Mouse (Mus musculus): Measurements from ENCODE around the gene Zbtb7b. TPM values are rescaled to one million over a fixed set of nuclear protein-coding genes. Genes with fewer than 3 reads are reported as not detected.

Zbtb7b gene
- polyA plus RNA-seq (2014; fragmentation: Nextera tagmentation; extraction: Ambion mirVana), result 0.47 and 1.2 TPM in 2 replicates

DNA sequence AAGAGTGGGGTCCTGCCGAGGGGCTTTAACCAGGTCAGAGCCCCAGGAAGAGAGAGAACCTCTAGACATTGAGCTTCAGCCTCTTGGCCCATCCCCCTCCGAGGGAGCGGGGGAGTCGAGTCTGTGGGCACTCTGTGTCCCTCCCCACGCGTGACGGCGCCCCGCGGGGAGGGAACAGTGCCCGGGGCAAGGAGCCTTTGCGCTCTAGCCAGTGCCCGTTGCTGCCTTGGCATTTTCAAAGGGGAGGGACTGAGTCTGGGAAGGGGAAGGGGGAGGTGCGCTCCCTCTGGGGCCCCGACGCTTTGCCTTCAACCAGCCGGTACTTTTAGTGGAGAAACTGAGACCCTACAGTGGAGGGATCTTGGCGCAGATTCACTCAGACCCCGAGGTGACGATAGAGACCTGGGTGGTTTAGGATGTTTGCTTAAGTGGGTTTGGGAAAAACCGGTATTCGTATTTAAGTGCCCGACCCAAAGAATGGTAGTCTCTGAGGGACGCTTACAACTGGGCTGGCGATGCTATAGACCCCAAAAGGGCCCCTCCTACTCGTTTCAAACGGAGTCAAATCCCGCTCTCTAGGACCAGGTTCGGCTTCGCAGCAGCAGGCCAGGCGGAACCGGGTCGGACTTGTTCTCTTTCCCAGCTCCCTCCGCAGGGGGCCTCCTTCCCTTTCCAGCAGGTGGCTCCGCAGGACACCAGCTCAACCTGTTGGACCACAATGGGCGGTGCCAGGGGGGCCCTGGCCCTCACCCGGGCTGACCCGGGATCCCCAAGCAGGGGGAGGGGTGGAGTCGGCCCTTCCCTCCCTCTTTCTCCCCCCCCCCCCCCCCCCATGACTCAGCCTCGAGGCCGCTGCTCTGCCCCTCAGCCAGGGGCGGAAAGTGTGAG is at the start of gene Zbtb7b:
Gene Zbtb7b, minus strand, starts transcription at position 771 of the 888 bp plus-strand sequence.
- Histone ChIP-seq H3K9ac (ENCODE audit: low read depth, low read length) (peak within 1 kb of the TSS; percentile 55), H3K36me3 (ENCODE audit: control insufficient read depth, insufficient read depth, low read length) (no peaks in the 10 kb centered on the region), H3K27me3 (ENCODE audit: control insufficient read depth, insufficient read depth, low read length) (peaks cover 16% of the 10 kb centered on the region), H3K9me3 (ENCODE audit: control insufficient read depth, low read length) (no peaks in the 10 kb centered on the region), H3K27ac (ENCODE audit: low read depth, low read length) (peak within 1 kb of the TSS; percentile 77), H3K4me1 (replicated peaks; ENCODE audit: control insufficient read depth, insufficient read depth, low read length) (peaks cover 25% of the 10 kb centered on the region), H3K4me3 (ENCODE audit: low read depth, low read length) (peak within 1 kb of the TSS; percentile 46), H3K4me2 (replicated peaks; ENCODE audit: low read depth, low read length) (peak within 1 kb of the TSS; percentile 95)
- ATAC-seq (ENCODE audit: low FRiP score), result peak; percentile 66
- DNase-seq (ENCODE audit: low spot score), result peak; percentile 76
- under 1% methylated on average over 41 of the region's 42 CpGs for WGBS

GRCm38 (mm10) chr3:89440691-89441090 is 46.1 kb upstream of the Zbtb7b start:
- DNase-seq (ENCODE audit: low spot score), result no peak
- ATAC-seq (ENCODE audit: low FRiP score), result no peak
- H3K9me3 ChIP-seq (ENCODE audit: control insufficient read depth, low read length), result no peaks in the 10 kb centered on the region
- H3K9ac ChIP-seq (ENCODE audit: low read depth, low read length), result no peak overlapping the region
- no peak overlapping the region for H3K4me2 ChIP-seq (replicated peaks; ENCODE audit: low read depth, low read length)
- no peak overlapping the region for H3K4me3 ChIP-seq (ENCODE audit: low read depth, low read length)
- 87% methylated on average over 2 of the region's 2 CpGs for WGBS
- H3K27ac ChIP-seq (ENCODE audit: low read depth, low read length), result no peak overlapping the region
- H3K27me3 ChIP-seq (ENCODE audit: control insufficient read depth, insufficient read depth, low read length), result no peaks in the 10 kb centered on the region
- no peaks in the 10 kb centered on the region for H3K36me3 ChIP-seq (ENCODE audit: control insufficient read depth, insufficient read depth, low read length)
- peaks cover 6% of the 10 kb centered on the region for H3K4me1 ChIP-seq (replicated peaks; ENCODE audit: control insufficient read depth, insufficient read depth, low read length)

DNA sequence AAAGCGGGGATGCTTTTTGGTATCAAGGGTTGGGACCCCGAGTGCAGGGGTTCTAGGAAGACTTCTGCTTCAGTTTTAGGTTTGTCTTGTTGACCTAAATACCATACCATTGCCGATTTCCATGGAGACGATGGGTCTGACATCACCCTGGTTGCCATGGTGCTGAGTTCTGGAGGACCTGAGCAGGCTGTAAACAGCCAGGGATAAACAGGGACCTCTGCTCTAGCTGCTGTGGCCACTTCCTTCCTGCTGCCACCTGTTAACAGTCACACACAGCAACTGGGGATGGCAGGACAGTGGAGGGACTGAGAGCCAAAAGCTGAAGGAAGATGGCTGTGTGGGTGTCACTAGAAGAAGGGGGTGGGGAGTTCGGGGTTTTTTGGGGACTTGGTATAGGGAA is 42.7 kb upstream of the Zbtb7b start:
- Histone ChIP-seq H3K4me2 (replicated peaks; ENCODE audit: low read depth, low read length) (peak overlapping the region; percentile 32), H3K4me3 (ENCODE audit: low read depth, low read length) (peak overlapping the region; percentile 30), H3K9ac (ENCODE audit: low read depth, low read length) (no peak overlapping the region; the same call in 1 of the 2 replicates), H3K27ac (ENCODE audit: low read depth, low read length) (no peak overlapping the region), H3K36me3 (ENCODE audit: control insufficient read depth, insufficient read depth, low read length) (peaks cover 7% of the 10 kb centered on the region; the same call in 1 of the 2 replicates), H3K9me3 (ENCODE audit: control insufficient read depth, low read length) (no peaks in the 10 kb centered on the region), H3K27me3 (ENCODE audit: control insufficient read depth, insufficient read depth, low read length) (no peaks in the 10 kb centered on the region), H3K4me1 (replicated peaks; ENCODE audit: control insufficient read depth, insufficient read depth, low read length) (peaks cover 6% of the 10 kb centered on the region)
- WGBS, result 28% methylated on average over 5 of the region's 5 CpGs
- ATAC-seq (ENCODE audit: low FRiP score) (no peak), DNase-seq (ENCODE audit: low spot score) (peak; percentile 42)

DNA sequence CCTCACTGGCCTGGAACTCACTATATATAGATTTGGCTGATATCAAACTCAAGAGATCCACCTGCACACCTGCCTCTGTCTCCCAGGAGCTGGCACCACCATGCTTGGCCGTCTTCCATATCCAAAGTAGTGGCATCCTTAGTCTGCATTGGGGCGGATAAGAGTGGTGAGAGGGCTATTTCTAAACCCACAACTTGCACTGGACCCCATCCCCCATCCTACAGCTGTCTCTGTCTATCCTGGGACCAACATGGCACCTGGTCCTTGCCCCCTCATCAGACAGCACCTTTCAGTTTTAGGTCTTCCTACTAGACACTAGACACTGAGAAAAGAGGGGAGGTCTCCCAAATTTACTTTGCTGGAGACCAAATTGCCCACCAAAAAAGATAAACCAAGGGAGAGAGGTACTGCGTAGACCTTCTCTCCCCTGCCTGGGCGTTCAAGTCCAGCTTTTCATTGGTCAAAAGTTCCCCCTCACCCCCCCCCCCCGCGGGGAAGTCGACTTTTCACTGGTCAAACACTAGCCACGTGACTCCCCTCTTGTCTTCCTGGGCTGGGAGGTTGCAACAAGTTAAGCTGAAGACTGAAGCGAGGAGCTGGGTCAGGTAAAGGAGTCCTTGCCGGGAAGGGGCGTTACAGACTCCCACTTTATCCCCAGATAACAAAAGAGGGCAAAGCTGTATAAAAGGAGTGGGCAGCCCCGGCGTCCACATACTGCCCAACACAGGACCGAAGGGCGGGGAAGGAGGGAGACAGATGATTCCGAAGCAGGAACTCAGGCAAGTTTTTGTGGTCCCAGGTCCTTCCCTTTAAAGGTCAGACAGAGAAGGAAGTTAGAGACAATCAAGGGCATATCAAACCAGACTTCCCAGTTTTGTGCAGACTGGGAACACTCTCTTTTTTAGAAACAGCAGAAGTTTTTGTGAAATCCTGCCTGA is 41.9 kb upstream of the Zbtb7b start, which contains the start of gene Pbxip1:
Gene Pbxip1, plus strand, starts transcription at position 531 of the 938 bp plus-strand sequence.
- peak; percentile 82 for ATAC-seq (ENCODE audit: low FRiP score)
- H3K4me2 ChIP-seq (replicated peaks; ENCODE audit: low read depth, low read length), result peak within 1 kb of the TSS; percentile 32
- peaks cover 7% of the 10 kb centered on the region for H3K4me1 ChIP-seq (replicated peaks; ENCODE audit: control insufficient read depth, insufficient read depth, low read length)
- H3K36me3 ChIP-seq (ENCODE audit: control insufficient read depth, insufficient read depth, low read length), result peaks cover 7% of the 10 kb centered on the region; the same call in 1 of the 2 replicates
- H3K9ac ChIP-seq (ENCODE audit: low read depth, low read length), result peak within 1 kb of the TSS; percentile 13; the same call in 1 of the 2 replicates
- no peak within 1 kb of the TSS for H3K27ac ChIP-seq (ENCODE audit: low read depth, low read length)
- 5% methylated on average over 16 of the region's 16 CpGs for WGBS
- H3K4me3 ChIP-seq (ENCODE audit: low read depth, low read length), result peak within 1 kb of the TSS; percentile 30
- no peaks in the 10 kb centered on the region for H3K27me3 ChIP-seq (ENCODE audit: control insufficient read depth, insufficient read depth, low read length)
- DNase-seq (ENCODE audit: low spot score), result peak; percentile 78
- H3K9me3 ChIP-seq (ENCODE audit: control insufficient read depth, low read length), result no peaks in the 10 kb centered on the region

GRCm38 (mm10) chr3:89435041-89435440 is 40.5 kb upstream of the Zbtb7b start:
- no peaks in the 10 kb centered on the region for H3K27me3 ChIP-seq (ENCODE audit: control insufficient read depth, insufficient read depth, low read length)
- no peak overlapping the region for H3K4me2 ChIP-seq (replicated peaks; ENCODE audit: low read depth, low read length)
- H3K9me3 ChIP-seq (ENCODE audit: control insufficient read depth, low read length), result no peaks in the 10 kb centered on the region
- DNase-seq (ENCODE audit: low spot score) (no peak), ATAC-seq (ENCODE audit: low FRiP score) (no peak)
- no peak overlapping the region for H3K4me3 ChIP-seq (ENCODE audit: low read depth, low read length)
- peaks cover 9% of the 10 kb centered on the region for H3K4me1 ChIP-seq (replicated peaks; ENCODE audit: control insufficient read depth, insufficient read depth, low read length)
- no peak overlapping the region for H3K9ac ChIP-seq (ENCODE audit: low read depth, low read length)
- WGBS, result 71% methylated on average over 7 of the region's 7 CpGs
- H3K36me3 ChIP-seq (ENCODE audit: control insufficient read depth, insufficient read depth, low read length), result peaks cover 7% of the 10 kb centered on the region; the same call in 1 of the 2 replicates
- no peak overlapping the region for H3K27ac ChIP-seq (ENCODE audit: low read depth, low read length)

GRCm38 (mm10) chr3:89434532-89434931 is 40.0 kb upstream of the Zbtb7b start:
- 84% methylated on average over 11 of the region's 11 CpGs for WGBS
- Histone ChIP-seq H3K9me3 (ENCODE audit: control insufficient read depth, low read length) (no peaks in the 10 kb centered on the region), H3K4me2 (replicated peaks; ENCODE audit: low read depth, low read length) (no peak overlapping the region), H3K4me1 (replicated peaks; ENCODE audit: control insufficient read depth, insufficient read depth, low read length) (peaks cover 9% of the 10 kb centered on the region), H3K27ac (ENCODE audit: low read depth, low read length) (no peak overlapping the region), H3K4me3 (ENCODE audit: low read depth, low read length) (no peak overlapping the region), H3K36me3 (ENCODE audit: control insufficient read depth, insufficient read depth, low read length) (peaks cover 7% of the 10 kb centered on the region; the same call in 1 of the 2 replicates), H3K27me3 (ENCODE audit: control insufficient read depth, insufficient read depth, low read length) (no peaks in the 10 kb centered on the region), H3K9ac (ENCODE audit: low read depth, low read length) (no peak overlapping the region)
- DNase-seq (ENCODE audit: low spot score) (no peak), ATAC-seq (ENCODE audit: low FRiP score) (no peak)

- Histone ChIP-seq H3K9me3 (ENCODE audit: control insufficient read depth, low read length) (no peaks in the 10 kb centered on the region), H3K27ac (ENCODE audit: low read depth, low read length) (no peak overlapping the region), H3K4me2 (replicated peaks; ENCODE audit: low read depth, low read length) (no peak overlapping the region), H3K4me3 (ENCODE audit: low read depth, low read length) (no peak overlapping the region), H3K36me3 (ENCODE audit: control insufficient read depth, insufficient read depth, low read length) (peaks cover 10% of the 10 kb centered on the region; the same call in 1 of the 2 replicates), H3K27me3 (ENCODE audit: control insufficient read depth, insufficient read depth, low read length) (no peaks in the 10 kb centered on the region), H3K9ac (ENCODE audit: low read depth, low read length) (no peak overlapping the region), H3K4me1 (replicated peaks; ENCODE audit: control insufficient read depth, insufficient read depth, low read length) (peaks cover 9% of the 10 kb centered on the region)
- WGBS, result 97% methylated on average over 8 of the region's 8 CpGs
- no peak for DNase-seq (ENCODE audit: low spot score)
- no peak for ATAC-seq (ENCODE audit: low FRiP score)
Measured at GRCm38 (mm10) chr3:89432606-89433005, 38.0 kb upstream of the Zbtb7b start.

Measured in hindbrain, embryonic 11.5 days (tissue).